Mouse (Mus musculus): ENCODE measurements around the gene Gatad2a.

DNA sequence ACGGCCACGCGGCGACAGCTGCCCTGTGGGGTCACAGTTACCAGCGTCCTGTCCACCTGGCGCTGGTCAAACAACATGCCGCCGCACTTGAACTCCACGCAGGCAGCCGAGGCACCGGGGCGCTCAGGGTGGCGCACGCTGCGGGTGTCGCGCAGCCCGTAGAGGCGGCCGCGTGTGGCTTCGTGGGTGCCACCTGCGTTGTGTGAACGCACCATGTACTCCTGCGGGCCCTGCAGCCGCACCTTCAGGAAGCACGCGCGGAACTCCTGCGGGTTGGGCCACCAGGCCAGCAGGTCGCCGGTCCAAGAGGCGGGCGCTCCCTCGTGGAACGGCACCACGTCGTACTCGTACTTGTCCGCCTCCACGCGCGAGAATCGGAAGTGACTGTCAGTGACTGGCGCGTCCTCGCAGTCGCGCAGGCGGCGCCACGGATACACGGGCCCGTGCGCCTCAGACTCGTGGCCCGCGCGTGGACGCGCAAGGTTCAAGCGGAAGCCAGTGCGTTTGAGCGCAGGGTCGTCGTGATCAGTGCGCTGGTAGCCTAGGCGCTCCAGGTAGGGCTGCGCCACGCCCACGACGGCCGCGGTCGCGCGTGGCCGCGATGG, 114.8 kb downstream of the Gatad2a start:
- TF ChIP-seq CTCF (IDR thresholded peaks at IDR 0.05) (no peak), POLR2A (IDR thresholded peaks at IDR 0.05; ENCODE audit: insufficient read depth, low read depth, low read length) (no peak), EP300 (IDR thresholded peaks at IDR 0.05; ENCODE audit: insufficient read depth, low read depth, low read length) (no peak)
